Mouse (Mus musculus): Measurements from ENCODE around the gene Edar. TPM values are rescaled to one million over a fixed set of nuclear protein-coding genes. Genes with fewer than 3 reads are reported as not detected.

The Edar gene
- polyA plus RNA-seq, 1 experiment from 2014 or later, result 0.33 TPM

DNA sequence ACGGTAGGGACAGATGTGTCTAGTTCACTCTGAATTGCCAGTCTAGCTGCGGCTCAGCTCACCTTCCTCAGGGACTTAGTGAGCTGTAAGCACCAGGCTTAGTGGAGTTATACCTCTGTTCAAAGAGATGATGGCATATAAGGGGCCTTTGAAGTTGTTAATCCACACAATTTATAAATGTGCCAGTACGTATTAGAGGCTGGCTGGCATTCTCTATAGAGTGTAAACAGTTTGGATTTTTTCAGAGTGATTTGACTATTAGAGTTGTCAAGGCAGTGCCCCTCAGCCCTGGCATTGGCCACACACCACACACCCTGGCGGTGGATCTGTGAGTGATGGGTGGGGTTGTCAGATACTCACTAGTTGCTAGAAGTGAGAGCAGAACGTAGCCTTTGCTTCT, 58.9 kb downstream of the Edar start:
- no peak overlapping the region for H3K9ac ChIP-seq
- H3K4me1 ChIP-seq (replicated peaks), result no peaks in the 10 kb centered on the region
- ATAC-seq, result no peak
- H3K4me2 ChIP-seq (replicated peaks), result no peak overlapping the region
- 76% methylated on average over 5 of the region's 5 CpGs for WGBS
- H3K27me3 ChIP-seq (replicated peaks), result no peaks in the 10 kb centered on the region
- H3K9me3 ChIP-seq, result no peaks in the 10 kb centered on the region
- H3K36me3 ChIP-seq, result no peaks in the 10 kb centered on the region
- H3K4me3 ChIP-seq (replicated peaks), result no peak overlapping the region
- no peak overlapping the region for H3K27ac ChIP-seq

DNA sequence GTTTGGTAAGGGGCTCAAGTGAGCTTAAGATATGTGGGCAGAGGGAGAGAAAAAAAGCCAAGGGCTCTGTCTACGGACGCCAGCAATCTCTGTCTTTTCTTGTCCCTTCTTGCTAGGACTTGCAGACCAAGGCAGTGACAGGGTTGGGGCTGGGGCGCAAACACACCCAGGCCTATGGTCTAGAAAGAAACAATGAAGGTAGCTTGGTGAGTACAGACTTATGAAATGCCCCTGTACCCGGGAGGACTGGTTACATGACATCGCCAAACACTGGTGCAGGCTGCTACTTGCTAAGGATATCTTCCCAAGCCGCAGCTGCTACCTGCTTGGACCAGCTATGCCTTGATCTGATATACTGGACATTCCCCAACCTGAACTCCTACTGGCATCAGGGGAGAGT, 60.9 kb downstream of the Edar start:
- Histone ChIP-seq H3K4me2 (replicated peaks) (no peak overlapping the region), H3K4me1 (replicated peaks) (no peaks in the 10 kb centered on the region), H3K9me3 (no peaks in the 10 kb centered on the region), H3K27ac (no peak overlapping the region), H3K36me3 (no peaks in the 10 kb centered on the region), H3K4me3 (replicated peaks) (no peak overlapping the region), H3K27me3 (replicated peaks) (no peaks in the 10 kb centered on the region), H3K9ac (no peak overlapping the region)
- 90% methylated on average over 6 of the region's 6 CpGs for WGBS
- no peak for ATAC-seq

- WGBS, result 85% methylated on average over 7 of the region's 7 CpGs
- Histone ChIP-seq H3K27ac (no peak overlapping the region), H3K9me3 (no peaks in the 10 kb centered on the region)
Measured at GRCm38 (mm10) chr10:58610484-58611261, 64.8 kb downstream of the Edar start.

GRCm38 (mm10) chr10:58608858-58609257, 66.6 kb downstream of the Edar start:
- H3K4me3 ChIP-seq (replicated peaks), result no peak overlapping the region
- 75% methylated on average over 3 of the region's 3 CpGs for WGBS
- ATAC-seq, result no peak

More at GRCm38 (mm10) chr10:58610484-58611261, 64.8 kb downstream of the Edar start:
- no peak for ATAC-seq
- H3K4me2 ChIP-seq (replicated peaks), result no peak overlapping the region
- no peaks in the 10 kb centered on the region for H3K4me1 ChIP-seq (replicated peaks)
- H3K9ac ChIP-seq, result no peak overlapping the region
- H3K4me3 ChIP-seq (replicated peaks), result no peak overlapping the region
- H3K27me3 ChIP-seq (replicated peaks), result no peaks in the 10 kb centered on the region
- H3K36me3 ChIP-seq, result no peaks in the 10 kb centered on the region

DNA sequence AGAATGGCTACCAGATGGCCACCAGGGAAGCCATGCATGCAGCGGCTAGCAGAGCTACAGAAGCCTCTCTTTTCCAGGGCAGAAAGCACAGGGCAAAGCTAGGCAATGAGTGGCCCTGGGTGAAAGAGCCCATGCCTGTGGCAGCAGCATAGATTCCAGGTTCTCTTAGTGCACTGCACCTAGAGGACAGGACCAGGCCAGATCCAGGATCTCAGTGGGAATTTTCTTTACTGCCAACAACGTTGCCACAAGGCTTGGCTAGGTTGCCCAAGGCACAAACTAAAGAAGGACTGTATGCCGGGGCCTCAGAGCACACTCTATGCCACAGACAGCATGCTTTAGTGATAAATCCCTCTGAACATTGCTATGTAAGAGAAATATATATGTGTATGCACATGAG, 69.1 kb downstream of the Edar start:
- ATAC-seq, result no peak
- H3K9me3 ChIP-seq, result no peaks in the 10 kb centered on the region
- H3K27me3 ChIP-seq (replicated peaks), result no peaks in the 10 kb centered on the region
- H3K4me3 ChIP-seq (replicated peaks), result no peak overlapping the region
- no peak overlapping the region for H3K27ac ChIP-seq
- H3K4me1 ChIP-seq (replicated peaks), result no peaks in the 10 kb centered on the region
- 81% methylated on average over 3 of the region's 3 CpGs for WGBS
- H3K36me3 ChIP-seq, result no peaks in the 10 kb centered on the region
- no peak overlapping the region for H3K9ac ChIP-seq
- no peak overlapping the region for H3K4me2 ChIP-seq (replicated peaks)

More at GRCm38 (mm10) chr10:58608858-58609257, 66.6 kb downstream of the Edar start:
- Histone ChIP-seq H3K9me3 (no peaks in the 10 kb centered on the region), H3K27me3 (replicated peaks) (no peaks in the 10 kb centered on the region), H3K4me1 (replicated peaks) (no peaks in the 10 kb centered on the region), H3K27ac (no peak overlapping the region), H3K9ac (no peak overlapping the region), H3K36me3 (no peaks in the 10 kb centered on the region), H3K4me2 (replicated peaks) (no peak overlapping the region)

DNA sequence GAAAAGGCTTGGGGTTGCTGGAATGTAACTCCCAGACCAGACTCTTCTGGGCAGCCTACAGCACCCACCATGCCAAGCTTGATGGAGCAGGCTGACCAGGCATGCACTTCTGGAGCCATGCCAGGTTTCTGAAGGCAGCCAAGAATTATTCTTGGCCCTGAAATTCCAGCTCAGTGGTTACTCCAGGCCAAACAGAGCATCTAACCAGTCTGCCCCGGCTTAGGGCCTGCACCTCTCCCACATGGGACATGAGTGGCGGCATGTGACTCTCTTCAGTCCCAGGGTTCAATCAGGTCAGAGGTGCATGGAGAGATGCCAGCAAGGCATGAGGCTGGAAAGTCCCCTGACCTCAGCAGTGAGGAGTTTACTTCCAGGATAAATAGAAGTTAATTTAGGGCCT, 70.7 kb downstream of the Edar start:
- Histone ChIP-seq H3K9me3 (no peaks in the 10 kb centered on the region), H3K9ac (no peak overlapping the region), H3K27ac (no peak overlapping the region), H3K27me3 (replicated peaks) (no peaks in the 10 kb centered on the region), H3K4me2 (replicated peaks) (no peak overlapping the region), H3K4me3 (replicated peaks) (no peak overlapping the region), H3K36me3 (no peaks in the 10 kb centered on the region), H3K4me1 (replicated peaks) (no peaks in the 10 kb centered on the region)
- 43% methylated on average over 2 of the region's 2 CpGs for WGBS
- ATAC-seq, result 0 out of 2 replicates have a peak, but pooled peaks have one; percentile 55

DNA sequence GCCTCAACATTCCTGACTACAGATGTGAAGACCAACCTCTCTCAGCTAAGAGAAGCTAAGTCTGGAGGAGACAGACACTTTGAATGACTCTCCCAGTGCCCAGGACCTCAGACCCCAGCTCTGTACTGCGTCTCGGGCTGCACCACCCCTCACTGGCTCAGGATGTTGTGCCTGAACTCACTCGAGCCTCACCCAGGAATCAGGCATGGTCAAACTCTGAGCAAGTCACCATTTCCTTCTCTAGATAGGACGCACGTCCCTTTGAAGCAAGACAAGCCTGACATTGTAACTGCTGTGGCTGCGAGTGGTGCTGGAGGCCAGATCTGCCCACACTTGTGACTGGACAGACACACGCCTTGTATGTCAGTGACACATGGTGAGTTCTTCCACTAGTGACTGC, 73.5 kb downstream of the Edar start:
- H3K9me3 ChIP-seq, result no peaks in the 10 kb centered on the region
- no peak overlapping the region for H3K9ac ChIP-seq
- H3K4me1 ChIP-seq (replicated peaks), result no peaks in the 10 kb centered on the region
- 73% methylated on average over 7 of the region's 7 CpGs for WGBS
- H3K36me3 ChIP-seq, result no peaks in the 10 kb centered on the region
- H3K4me3 ChIP-seq (replicated peaks), result no peak overlapping the region
- H3K27ac ChIP-seq, result no peak overlapping the region
- H3K4me2 ChIP-seq (replicated peaks), result no peak overlapping the region
- H3K27me3 ChIP-seq (replicated peaks), result no peaks in the 10 kb centered on the region
- ATAC-seq, result no peak

- whole genome bisulfite sequencing, result 31% methylated on average over 6 of the region's 6 CpGs
- Histone ChIP-seq H3K4me1 (replicated peaks) (no peaks in the 10 kb centered on the region), H3K4me2 (replicated peaks) (no peak overlapping the region), H3K36me3 (no peaks in the 10 kb centered on the region), H3K27ac (no peak overlapping the region), H3K4me3 (replicated peaks) (no peak overlapping the region), H3K9ac (no peak overlapping the region), H3K9me3 (no peaks in the 10 kb centered on the region), H3K27me3 (replicated peaks) (no peaks in the 10 kb centered on the region)
- ATAC-seq, result no peak
Measured at GRCm38 (mm10) chr10:58601431-58601901, 74.0 kb downstream of the Edar start.

- ATAC-seq, result no peak
- H3K9ac ChIP-seq, result no peak overlapping the region
- H3K4me1 ChIP-seq (replicated peaks), result no peaks in the 10 kb centered on the region
- H3K27me3 ChIP-seq (replicated peaks), result no peaks in the 10 kb centered on the region
- no peak overlapping the region for H3K4me2 ChIP-seq (replicated peaks)
- 28% methylated on average over 5 of the region's 5 CpGs for WGBS
- H3K9me3 ChIP-seq, result no peaks in the 10 kb centered on the region
- no peak overlapping the region for H3K27ac ChIP-seq
- H3K4me3 ChIP-seq (replicated peaks), result no peak overlapping the region
- no peaks in the 10 kb centered on the region for H3K36me3 ChIP-seq
Measured at GRCm38 (mm10) chr10:58600983-58601382, 74.5 kb downstream of the Edar start.

DNA sequence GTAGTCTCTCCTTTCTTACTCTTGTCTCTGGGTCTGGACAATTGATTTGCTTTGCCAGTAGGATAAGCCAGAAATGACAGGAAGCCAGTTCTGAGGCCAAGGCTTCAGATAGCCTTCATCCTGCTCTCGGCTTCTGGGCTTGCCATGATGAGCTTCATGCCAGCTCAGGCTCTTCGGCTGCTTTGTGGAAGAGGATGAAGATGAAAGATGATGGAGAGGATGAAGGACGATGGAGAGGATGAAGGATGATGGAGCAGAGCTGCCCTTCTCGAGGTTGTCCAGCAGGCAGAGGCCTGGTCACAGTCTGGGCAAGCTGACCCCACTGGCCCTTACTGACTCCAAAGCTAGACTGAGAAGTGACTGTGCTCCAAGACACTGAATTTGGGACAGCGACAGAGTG, 75.3 kb downstream of the Edar start:
- H3K27ac ChIP-seq, result no peak overlapping the region
- H3K4me2 ChIP-seq (replicated peaks), result no peak overlapping the region
- no peaks in the 10 kb centered on the region for H3K27me3 ChIP-seq (replicated peaks)
- H3K36me3 ChIP-seq, result no peaks in the 10 kb centered on the region
- no peaks in the 10 kb centered on the region for H3K9me3 ChIP-seq
- H3K4me3 ChIP-seq (replicated peaks), result no peak overlapping the region
- no peak overlapping the region for H3K9ac ChIP-seq
- H3K4me1 ChIP-seq (replicated peaks), result no peaks in the 10 kb centered on the region
- ATAC-seq, result no peak
- 90% methylated on average over 5 of the region's 5 CpGs for WGBS

DNA sequence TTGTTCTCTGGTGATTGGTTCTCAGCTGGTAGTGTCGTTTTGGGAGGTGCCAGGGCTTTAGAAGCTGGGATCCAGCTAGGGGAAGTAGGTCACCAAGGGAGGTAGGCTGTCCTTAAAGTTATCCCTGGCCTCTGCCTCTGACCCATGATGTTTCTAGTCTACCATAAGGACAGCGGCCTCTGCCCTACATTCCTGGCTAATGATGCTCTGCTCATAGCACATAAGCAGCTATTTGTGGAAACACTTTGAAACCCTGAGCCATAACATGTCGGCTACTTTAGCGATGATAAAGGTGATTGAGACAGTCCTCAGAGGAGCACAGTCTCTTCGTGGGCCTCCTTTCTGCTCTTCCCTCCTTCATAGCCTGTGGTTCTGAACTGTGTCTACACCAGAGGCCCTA, 79.6 kb downstream of the Edar start:
- Histone ChIP-seq H3K4me2 (replicated peaks) (no peak overlapping the region), H3K4me1 (replicated peaks) (no peaks in the 10 kb centered on the region), H3K4me3 (replicated peaks) (no peak overlapping the region), H3K9me3 (no peaks in the 10 kb centered on the region), H3K27ac (no peak overlapping the region), H3K9ac (no peak overlapping the region), H3K36me3 (no peaks in the 10 kb centered on the region), H3K27me3 (replicated peaks) (no peaks in the 10 kb centered on the region)
- 61% methylated on average over 5 of the region's 5 CpGs for WGBS
- no peak for ATAC-seq

- ATAC-seq, result no peak
- Histone ChIP-seq H3K27ac (no peak overlapping the region), H3K9ac (no peak overlapping the region), H3K4me3 (replicated peaks) (no peak overlapping the region), H3K27me3 (replicated peaks) (no peaks in the 10 kb centered on the region), H3K36me3 (no peaks in the 10 kb centered on the region), H3K9me3 (no peaks in the 10 kb centered on the region), H3K4me1 (replicated peaks) (no peaks in the 10 kb centered on the region), H3K4me2 (replicated peaks) (no peak overlapping the region)
- 86% methylated on average over 3 of the region's 3 CpGs for WGBS
Measured at GRCm38 (mm10) chr10:58595197-58595596, 80.3 kb downstream of the Edar start.

GRCm38 (mm10) chr10:58594486-58594885, 81.0 kb downstream of the Edar start:
- Histone ChIP-seq H3K36me3 (no peaks in the 10 kb centered on the region), H3K4me1 (replicated peaks) (no peaks in the 10 kb centered on the region), H3K4me3 (replicated peaks) (no peak overlapping the region), H3K4me2 (replicated peaks) (no peak overlapping the region), H3K9ac (no peak overlapping the region), H3K27ac (no peak overlapping the region), H3K27me3 (replicated peaks) (no peaks in the 10 kb centered on the region), H3K9me3 (no peaks in the 10 kb centered on the region)
- 55% methylated on average over 3 of the region's 3 CpGs for WGBS
- ATAC-seq, result no peak

All from intestine, embryonic 15.5 days (tissue).